Comparison of ENCODE assay signal across 15 mouse cellular contexts in genomic region chr4:85953590-85953989, GRCm38 (mm10).
DNase-seq lines count a peak whose midpoint lies in the region; ATAC-seq and TF ChIP-seq lines count a peak whose summit lies in the region.
"Had no signal": no experiment of that assay in that cellular context is flagged by ENCODE, and none has a peak within 500 bp of the region (broad histone marks: within the 10 kb centered on the region; RNA-seq: fewer than 3 reads in every experiment).

No protein-coding gene starts in this region.

- no peak overlapping the region for H3K4me3 ChIP-seq in lung, embryonic 14.5 days (ENCODE audit: low read depth, low read length)
- no peak overlapping the region for H3K4me3 ChIP-seq in lung, postnatal 0 days (ENCODE audit: low read depth, low read length)
- H3K4me3 ChIP-seq in liver, embryonic 12.5 days: no peak overlapping the region
- no peak overlapping the region for H3K4me3 ChIP-seq in hindbrain, embryonic 16.5 days (ENCODE audit: low read length)
- H3K4me3 ChIP-seq in intestine, postnatal 0 days (ENCODE audit: low read depth, low read length): no peak overlapping the region
- H3K4me3 ChIP-seq: forebrain, embryonic 10.5 days had no signal

- no peaks in the 10 kb centered on the region for H3K4me1 ChIP-seq in lung, embryonic 14.5 days (ENCODE audit: insufficient read depth)
- no peaks in the 10 kb centered on the region; the same call in 1 of the 2 replicates for H3K4me1 ChIP-seq in lung, postnatal 0 days (ENCODE audit: insufficient read depth, low read depth, low read length)
- H3K4me1 ChIP-seq in liver, embryonic 12.5 days: peaks cover 21% of the 10 kb centered on the region; the same call in 1 of the 2 replicates
- no peaks in the 10 kb centered on the region for H3K4me1 ChIP-seq in hindbrain, embryonic 16.5 days (ENCODE audit: control insufficient read depth, insufficient read depth, low read depth, low read length)
- H3K4me1 ChIP-seq in intestine, postnatal 0 days (replicated peaks; ENCODE audit: control insufficient read depth, insufficient read depth, low read length): no peaks in the 10 kb centered on the region
- H3K4me1 ChIP-seq: forebrain, embryonic 10.5 days had no signal

- WGBS in lung, embryonic 14.5 days: 44% methylated on average over 4 of the region's 4 CpGs
- WGBS in lung, postnatal 0 days: 47% methylated on average over 4 of the region's 4 CpGs
- WGBS in liver, embryonic 12.5 days (ENCODE audit: insufficient replicate concordance): 18% methylated on average over 4 of the region's 4 CpGs
- WGBS in hindbrain, embryonic 16.5 days: 93% methylated on average over 4 of the region's 4 CpGs
- 80% methylated on average over 4 of the region's 4 CpGs for WGBS in intestine, postnatal 0 days

- H3K4me2 ChIP-seq in lung, embryonic 14.5 days: no peak overlapping the region
- H3K4me2 ChIP-seq in lung, postnatal 0 days (replicated peaks; ENCODE audit: low read depth, low read length): no peak overlapping the region
- H3K4me2 ChIP-seq in liver, embryonic 12.5 days: no peak overlapping the region
- no peak overlapping the region for H3K4me2 ChIP-seq in hindbrain, embryonic 16.5 days (ENCODE audit: low read length)
- no peak overlapping the region for H3K4me2 ChIP-seq in intestine, postnatal 0 days (replicated peaks; ENCODE audit: low read depth)

- no peak for TF ChIP-seq EP300 in lung, postnatal 0 days (IDR thresholded peaks at IDR 0.05)

- no peaks in the 10 kb centered on the region for H3K27me3 ChIP-seq in lung, embryonic 14.5 days (ENCODE audit: insufficient read depth, low read length)
- H3K27me3 ChIP-seq in lung, postnatal 0 days (replicated peaks; ENCODE audit: insufficient read depth, low read length): no peaks in the 10 kb centered on the region
- no peaks in the 10 kb centered on the region for H3K27me3 ChIP-seq in liver, embryonic 12.5 days (replicated peaks)
- H3K27me3 ChIP-seq in hindbrain, embryonic 16.5 days (replicated peaks; ENCODE audit: control insufficient read depth, insufficient read depth, low read length): no peaks in the 10 kb centered on the region
- H3K27me3 ChIP-seq in intestine, postnatal 0 days (replicated peaks; ENCODE audit: control insufficient read depth, insufficient read depth, low read length): no peaks in the 10 kb centered on the region

- no peaks in the 10 kb centered on the region for H3K9me3 ChIP-seq in lung, embryonic 14.5 days (ENCODE audit: low read depth, low read length)
- H3K9me3 ChIP-seq in lung, postnatal 0 days (ENCODE audit: low read length): no peaks in the 10 kb centered on the region
- H3K9me3 ChIP-seq in liver, embryonic 12.5 days (replicated peaks): no peaks in the 10 kb centered on the region
- H3K9me3 ChIP-seq in hindbrain, embryonic 16.5 days (ENCODE audit: control insufficient read depth, low read length): no peaks in the 10 kb centered on the region
- H3K9me3 ChIP-seq in intestine, postnatal 0 days (ENCODE audit: control insufficient read depth): no peaks in the 10 kb centered on the region
- H3K9me3 ChIP-seq: forebrain, embryonic 10.5 days had no signal

- ATAC-seq in lung, embryonic 14.5 days (ENCODE audit: insufficient read depth): no peak
- ATAC-seq in lung, postnatal 0 days: no peak
- ATAC-seq in liver, embryonic 12.5 days: peak; percentile 87
- peak; percentile 97 for ATAC-seq in megakaryocyte-erythroid progenitor cell, adult 5-6 weeks (replicated peaks; ENCODE audit: low FRiP score, low TSS enrichment, poor library complexity, severe bottlenecking)
- ATAC-seq in hindbrain, embryonic 16.5 days: no peak
- no peak for ATAC-seq in intestine, postnatal 0 days
- ATAC-seq: intestine, embryonic 16.5 days had no signal

- no peak for TF ChIP-seq CTCF in lung, embryonic 14.5 days (IDR thresholded peaks at IDR 0.05; ENCODE audit: low read depth)
- no peak for TF ChIP-seq CTCF in lung, postnatal 0 days (IDR thresholded peaks at IDR 0.05)
- TF ChIP-seq CTCF in intestine, postnatal 0 days (IDR thresholded peaks at IDR 0.05; ENCODE audit: low read depth): no peak

- no peak overlapping the region for H3K27ac ChIP-seq in lung, embryonic 14.5 days (ENCODE audit: low read depth)
- H3K27ac ChIP-seq in lung, postnatal 0 days (ENCODE audit: low read length): no peak overlapping the region
- H3K27ac ChIP-seq in liver, embryonic 12.5 days: no peak overlapping the region
- no peak overlapping the region for H3K27ac ChIP-seq in hindbrain, embryonic 16.5 days (ENCODE audit: low read depth, low read length)
- no peak overlapping the region for H3K27ac ChIP-seq in intestine, postnatal 0 days (ENCODE audit: low read depth, low read length)
- H3K27ac ChIP-seq: forebrain, embryonic 10.5 days had no signal

- DNase-seq in lung, embryonic 14.5 days: peak; percentile 40
- DNase-seq in lung, postnatal 0 days (ENCODE audit: low spot score): no peak
- DNase-seq in kidney, adult 8-10 months: peak; percentile 14 to 17
- DNase-seq in thymus, postnatal 14 days: no peak
- DNase-seq: cerebellum, adult 18-20 months; heart, adult 11 months; layer of hippocampus, postnatal 36 days; lung, adult 18-20 months; thymus, adult 18-20 months had no signal

- H3K36me3 ChIP-seq in lung, embryonic 14.5 days (ENCODE audit: insufficient read depth): no peaks in the 10 kb centered on the region
- H3K36me3 ChIP-seq in lung, postnatal 0 days (ENCODE audit: insufficient read depth, low read length): no peaks in the 10 kb centered on the region
- no peaks in the 10 kb centered on the region for H3K36me3 ChIP-seq in liver, embryonic 12.5 days
- no peaks in the 10 kb centered on the region for H3K36me3 ChIP-seq in hindbrain, embryonic 16.5 days (ENCODE audit: control insufficient read depth, insufficient read depth, low read length)
- H3K36me3 ChIP-seq in intestine, postnatal 0 days (ENCODE audit: control insufficient read depth, insufficient read depth): no peaks in the 10 kb centered on the region
- H3K36me3 ChIP-seq: forebrain, embryonic 10.5 days had no signal

- H3K9ac ChIP-seq in lung, embryonic 14.5 days: no peak overlapping the region
- H3K9ac ChIP-seq in lung, postnatal 0 days (replicated peaks; ENCODE audit: low read depth): no peak overlapping the region
- no peak overlapping the region for H3K9ac ChIP-seq in liver, embryonic 12.5 days
- no peak overlapping the region for H3K9ac ChIP-seq in hindbrain, embryonic 16.5 days (ENCODE audit: low read depth, low read length)
- no peak overlapping the region for H3K9ac ChIP-seq in intestine, postnatal 0 days (ENCODE audit: low read depth, low read length)

Comparison
In these comparisons a context has a peak if more than half of its experiments do, and no peak if none do; other contexts are left out.
1. DNase-seq: peak in lung, embryonic 14.5 days (single experiment) and kidney, adult 8-10 months (2 of 2); none in lung, postnatal 0 days (single experiment) and thymus, postnatal 14 days (single experiment).
2. ATAC-seq: peak in liver, embryonic 12.5 days (single experiment) and megakaryocyte-erythroid progenitor cell, adult 5-6 weeks (single experiment); none in lung, embryonic 14.5 days (single experiment), lung, postnatal 0 days (single experiment), hindbrain, embryonic 16.5 days (single experiment) and intestine, postnatal 0 days (single experiment).